8 mouse cellular contexts compared by ENCODE assay signal in the genomic region with DNA sequence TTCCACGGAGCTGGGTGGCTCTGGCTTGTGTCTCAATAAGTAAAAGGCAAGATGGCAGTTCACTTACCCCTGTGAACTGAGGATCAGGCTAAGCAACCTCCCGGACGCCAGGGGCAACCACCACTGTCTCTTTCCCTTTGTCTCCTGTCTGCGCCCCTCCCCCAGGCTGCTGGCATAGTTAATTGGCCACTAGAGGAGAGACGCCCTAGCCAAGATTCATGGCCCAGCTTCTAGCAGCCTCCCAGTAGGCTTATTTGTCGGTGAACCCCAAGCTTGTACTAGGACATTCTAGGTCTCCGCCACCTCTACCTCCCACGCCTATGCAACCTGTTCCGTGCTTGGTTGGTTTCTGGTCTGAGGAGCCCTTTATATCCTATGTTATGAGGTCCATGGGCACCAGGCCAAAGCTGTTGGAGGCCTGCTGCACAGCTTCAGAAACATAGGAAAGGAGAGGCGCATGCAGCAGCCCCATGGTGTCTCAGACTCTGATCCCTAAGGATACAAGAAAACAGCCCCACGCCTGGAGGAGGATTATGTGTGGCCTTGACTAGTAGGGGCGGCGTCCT. TPM values are rescaled to one million over a fixed set of nuclear protein-coding genes. Genes with fewer than 3 reads are reported as not detected.
DNase-seq lines count a peak whose midpoint lies in the region; ATAC-seq and TF ChIP-seq lines count a peak whose summit lies in the region.

No protein-coding gene starts in this region.

- peaks cover 14% of the 10 kb centered on the region for H3K79me2 ChIP-seq in macrophage (ENCODE audit: inconsistent target)

- peak; percentile 33 for DNase-seq in CD4-positive, CD25-positive, alpha-beta regulatory T cell, adult 2 months (ENCODE audit: low read depth, low spot score)
- no peak for DNase-seq in embryonic facial prominence, embryonic 14.5 days (ENCODE audit: low spot score)
- DNase-seq in intestine, embryonic 14.5 days (ENCODE audit: low spot score) = peak; percentile 64
- DNase-seq in stomach, postnatal 0 days (ENCODE audit: low spot score) = no peak

- peaks cover 83% of the 10 kb centered on the region for H3K36me3 ChIP-seq in megakaryocyte, embryonic 14.5 days (replicated peaks; ENCODE audit: low read length)
- peaks cover 65% of the 10 kb centered on the region for H3K36me3 ChIP-seq in embryonic facial prominence, embryonic 14.5 days (ENCODE audit: control insufficient read depth, insufficient read depth, low read length)
- peaks cover 66% of the 10 kb centered on the region for H3K36me3 ChIP-seq in intestine, embryonic 14.5 days (ENCODE audit: control insufficient read depth, insufficient read depth, low read length)
- peaks cover 8% of the 10 kb centered on the region; the same call in 1 of the 2 replicates for H3K36me3 ChIP-seq in macrophage (ENCODE audit: inconsistent target)
- peaks cover 35% of the 10 kb centered on the region for H3K36me3 ChIP-seq in stomach, postnatal 0 days (ENCODE audit: control insufficient read depth, insufficient read depth, low read length)

- H3K4me1 ChIP-seq in megakaryocyte, embryonic 14.5 days = peaks cover 92% of the 10 kb centered on the region
- peaks cover 18% of the 10 kb centered on the region for H3K4me1 ChIP-seq in embryonic facial prominence, embryonic 14.5 days (ENCODE audit: control insufficient read depth, insufficient read depth, low read length)
- peaks cover 20% of the 10 kb centered on the region for H3K4me1 ChIP-seq in intestine, embryonic 14.5 days (replicated peaks; ENCODE audit: control insufficient read depth, insufficient read depth, low read length)
- peaks cover 6% of the 10 kb centered on the region; the same call in 1 of the 2 replicates for H3K4me1 ChIP-seq in stomach, postnatal 0 days (replicated peaks; ENCODE audit: control insufficient read depth, insufficient read depth)

- TF ChIP-seq CTCF in stomach, postnatal 0 days (IDR thresholded peaks at IDR 0.05; ENCODE audit: low read depth) = no peak

- no peak for TF ChIP-seq EP300 in stomach, postnatal 0 days (optimal IDR thresholded peaks at IDR 0.05)

- H3K27ac ChIP-seq in embryonic facial prominence, embryonic 14.5 days (replicated peaks; ENCODE audit: low read depth, low read length) = peak overlapping the region; percentile 97
- peak overlapping the region; percentile 93 for H3K27ac ChIP-seq in intestine, embryonic 14.5 days (ENCODE audit: low read depth)
- H3K27ac ChIP-seq in macrophage = peak overlapping the region; percentile 72
- H3K27ac ChIP-seq in stomach, postnatal 0 days (replicated peaks) = peak overlapping the region; percentile 96

- 47% methylated on average over 13 of the region's 13 CpGs for WGBS in embryonic facial prominence, embryonic 14.5 days
- 45% methylated on average over 13 of the region's 13 CpGs for WGBS in intestine, embryonic 14.5 days
- WGBS in macrophage (ENCODE audit: missing documents) = 86% methylated on average over 13 of the region's 13 CpGs
- WGBS in stomach, postnatal 0 days = 49% methylated on average over 13 of the region's 13 CpGs

- H3K4me2 ChIP-seq in embryonic facial prominence, embryonic 14.5 days (ENCODE audit: low read depth, low read length) = peak overlapping the region; percentile 58
- H3K4me2 ChIP-seq in intestine, embryonic 14.5 days (ENCODE audit: low read length) = peak overlapping the region; percentile 54
- H3K4me2 ChIP-seq in stomach, postnatal 0 days (replicated peaks; ENCODE audit: low read depth) = peak overlapping the region; percentile 47

- ATAC-seq in CD4-positive, CD25-positive, alpha-beta regulatory T cell, adult 4 months = no peak
- no peak for ATAC-seq in megakaryocyte, adult 5-6 weeks (ENCODE audit: poor library complexity, severe bottlenecking)
- ATAC-seq in embryonic facial prominence, embryonic 14.5 days (ENCODE audit: low read depth) = peak; percentile 0; the same call in 1 of the 2 replicates
- peak; percentile 0; the same call in 1 of the 2 replicates for ATAC-seq in intestine, embryonic 14.5 days (replicated peaks; ENCODE audit: low FRiP score, low TSS enrichment, low read depth)
- ATAC-seq in stomach, postnatal 0 days (ENCODE audit: low FRiP score, low TSS enrichment) = peak; percentile 1; the same call in 1 of the 2 replicates

- H3K4me3 ChIP-seq in megakaryocyte, embryonic 14.5 days (replicated peaks) = peak overlapping the region; percentile 96
- H3K4me3 ChIP-seq in embryonic facial prominence, embryonic 14.5 days (ENCODE audit: low read depth, low read length) = peak overlapping the region; percentile 84
- H3K4me3 ChIP-seq in intestine, embryonic 14.5 days (ENCODE audit: low read depth, low read length) = peak overlapping the region; percentile 93
- H3K4me3 ChIP-seq in macrophage (ENCODE audit: inconsistent target) = peak overlapping the region; percentile 8; the same call in 1 of the 2 replicates
- peak overlapping the region; percentile 20; the same call in 1 of the 2 replicates for H3K4me3 ChIP-seq in stomach, postnatal 0 days (ENCODE audit: low read depth, low read length)

- no peaks in the 10 kb centered on the region for H3K9me3 ChIP-seq in megakaryocyte, embryonic 14.5 days
- H3K9me3 ChIP-seq in embryonic facial prominence, embryonic 14.5 days (ENCODE audit: control insufficient read depth, low read length) = no peaks in the 10 kb centered on the region
- H3K9me3 ChIP-seq in intestine, embryonic 14.5 days (ENCODE audit: control insufficient read depth, low read length) = no peaks in the 10 kb centered on the region
- H3K9me3 ChIP-seq in stomach, postnatal 0 days (ENCODE audit: control insufficient read depth, low read length) = no peaks in the 10 kb centered on the region

- peaks cover 2% of the 10 kb centered on the region for H3K27me3 ChIP-seq in megakaryocyte, embryonic 14.5 days (replicated peaks)
- H3K27me3 ChIP-seq in embryonic facial prominence, embryonic 14.5 days (replicated peaks; ENCODE audit: control insufficient read depth, insufficient read depth, low read length) = no peaks in the 10 kb centered on the region
- H3K27me3 ChIP-seq in intestine, embryonic 14.5 days (replicated peaks; ENCODE audit: control insufficient read depth, insufficient read depth, low read length) = no peaks in the 10 kb centered on the region
- H3K27me3 ChIP-seq in stomach, postnatal 0 days (ENCODE audit: control insufficient read depth, insufficient read depth, low read length) = no peaks in the 10 kb centered on the region

- peak overlapping the region; percentile 52 for H3K9ac ChIP-seq in embryonic facial prominence, embryonic 14.5 days (ENCODE audit: low read depth, low read length)
- peak overlapping the region; percentile 29; the same call in 1 of the 2 replicates for H3K9ac ChIP-seq in intestine, embryonic 14.5 days (ENCODE audit: low read length)
- peak overlapping the region; percentile 48; the same call in 1 of the 2 replicates for H3K9ac ChIP-seq in stomach, postnatal 0 days (ENCODE audit: low read length)

RNA-seq across cellular contexts. Expression of gene Tssc4, which starts 0.7 kb away (rescaled TPM):
- polyA plus RNA-seq in CD4-positive, CD25-positive, alpha-beta regulatory T cell, adult 4 months (2017; shearing (Covaris generic)) = 10 to 100 TPM; 34.8 to 52.8 TPM
- 167 and 219 TPM in 2 replicates for polyA plus RNA-seq in megakaryocyte, embryonic 14.5 days (2012; ENCODE audit: insufficient read depth, low replicate concordance)
- total RNA-seq in megakaryocyte, adult 5-6 weeks (2015) = 14.0 and 19.2 TPM in 2 replicates
- total RNA-seq in megakaryocyte, adult 5-6 weeks (2017) = 17.7 and 20.5 TPM in 2 replicates
- 52.2 and 66.7 TPM in 2 replicates for polyA plus RNA-seq in embryonic facial prominence, embryonic 14.5 days (2014; fragmentation: Nextera tagmentation; extraction: Ambion mirVana)
- 59.1 and 60.3 TPM in 2 replicates for polyA plus RNA-seq in intestine, embryonic 14.5 days (2014; fragmentation: Nextera tagmentation; extraction: Ambion mirVana)
- 10 to 100 TPM in 16 of 26 experiments, 1 to 10 TPM in 10; 3.8 to 29.1 (median 11.1) TPM for total RNA-seq in macrophage (2018; cell fraction: chromatin; rRNA removed)
- 10 to 100 TPM in 22 of 26 experiments, 1 to 10 TPM in 4; 6.4 to 19.3 (median 16.0) TPM for total RNA-seq in macrophage (2018; cell fraction: cytosol; rRNA removed)
- 10 to 100 TPM in 23 of 26 experiments, 1 to 10 TPM in 3; 5.4 to 31.7 (median 18.3) TPM for total RNA-seq in macrophage (2018; cell fraction: nucleus; rRNA removed)
- 11.1 to 20.1 TPM (median 14.3 TPM) in 3 replicates for polyA plus RNA-seq in macrophage (2018)
- 44.7 and 46.9 TPM in 2 replicates for polyA plus RNA-seq in stomach, postnatal 0 days (2015; fragmentation: Nextera tagmentation; extraction: Ambion mirVana)

RNA-seq across cellular contexts. Expression of gene Cd81, which starts 15.9 kb away (rescaled TPM):
- 100 to 1,000 TPM; 290 to 354 TPM for polyA plus RNA-seq in CD4-positive, CD25-positive, alpha-beta regulatory T cell, adult 4 months (2017; shearing (Covaris generic))
- polyA plus RNA-seq in megakaryocyte, embryonic 14.5 days (2012; ENCODE audit: insufficient read depth, low replicate concordance) = 774 and 1,679 TPM in 2 replicates
- 17.2 and 20.3 TPM in 2 replicates for total RNA-seq in megakaryocyte, adult 5-6 weeks (2015)
- 22.5 and 25.3 TPM in 2 replicates for total RNA-seq in megakaryocyte, adult 5-6 weeks (2017)
- polyA plus RNA-seq in embryonic facial prominence, embryonic 14.5 days (2014; fragmentation: Nextera tagmentation; extraction: Ambion mirVana) = 635 and 636 TPM in 2 replicates
- polyA plus RNA-seq in intestine, embryonic 14.5 days (2014; fragmentation: Nextera tagmentation; extraction: Ambion mirVana) = 457 and 534 TPM in 2 replicates
- 100 to 1,000 TPM in 1 of 26 experiments, 10 to 100 TPM in 25; 16.9 to 122 (median 35.5) TPM for total RNA-seq in macrophage (2018; cell fraction: chromatin; rRNA removed)
- total RNA-seq in macrophage (2018; cell fraction: cytosol; rRNA removed) = 100 to 1,000 TPM; 101 to 168 (median 133) TPM
- 100 to 1,000 TPM in 16 of 26 experiments, 10 to 100 TPM in 10; 64.2 to 209 (median 121) TPM for total RNA-seq in macrophage (2018; cell fraction: nucleus; rRNA removed)
- polyA plus RNA-seq in macrophage (2018) = 105 to 150 TPM (median 143 TPM) in 3 replicates
- 372 and 381 TPM in 2 replicates for polyA plus RNA-seq in stomach, postnatal 0 days (2015; fragmentation: Nextera tagmentation; extraction: Ambion mirVana)

RNA-seq across cellular contexts. Expression of gene Trpm5, which starts 26.0 kb away (rescaled TPM):
- polyA plus RNA-seq in CD4-positive, CD25-positive, alpha-beta regulatory T cell, adult 4 months (2017; shearing (Covaris generic)) = not detected
- polyA plus RNA-seq in megakaryocyte, embryonic 14.5 days (2012; ENCODE audit: insufficient read depth, low replicate concordance) = not detected in 2 replicates
- not detected in 2 replicates for total RNA-seq in megakaryocyte, adult 5-6 weeks (2015)
- not detected in 2 replicates for total RNA-seq in megakaryocyte, adult 5-6 weeks (2017)
- 14.7 and 18.2 TPM in 2 replicates for polyA plus RNA-seq in embryonic facial prominence, embryonic 14.5 days (2014; fragmentation: Nextera tagmentation; extraction: Ambion mirVana)
- polyA plus RNA-seq in intestine, embryonic 14.5 days (2014; fragmentation: Nextera tagmentation; extraction: Ambion mirVana) = 14.1 and 17.8 TPM in 2 replicates
- under 1 TPM in 1 of 26 experiments, not detected in 25; 0.35 TPM for total RNA-seq in macrophage (2018; cell fraction: chromatin; rRNA removed)
- total RNA-seq in macrophage (2018; cell fraction: cytosol; rRNA removed) = not detected
- not detected for total RNA-seq in macrophage (2018; cell fraction: nucleus; rRNA removed)
- not detected in 3 replicates for polyA plus RNA-seq in macrophage (2018)
- 2.0 and 3.3 TPM in 2 replicates for polyA plus RNA-seq in stomach, postnatal 0 days (2015; fragmentation: Nextera tagmentation; extraction: Ambion mirVana)

RNA-seq across cellular contexts. Expression of gene Kcnq1, which starts 37.8 kb away (rescaled TPM):
- not detected for polyA plus RNA-seq in CD4-positive, CD25-positive, alpha-beta regulatory T cell, adult 4 months (2017; shearing (Covaris generic))
- not detected in 2 replicates for polyA plus RNA-seq in megakaryocyte, embryonic 14.5 days (2012; ENCODE audit: insufficient read depth, low replicate concordance)
- total RNA-seq in megakaryocyte, adult 5-6 weeks (2015) = not detected in 2 replicates
- total RNA-seq in megakaryocyte, adult 5-6 weeks (2017) = not detected in 2 replicates
- polyA plus RNA-seq in embryonic facial prominence, embryonic 14.5 days (2014; fragmentation: Nextera tagmentation; extraction: Ambion mirVana) = 1.9 and 2.0 TPM in 2 replicates
- 2.1 and 5.3 TPM in 2 replicates for polyA plus RNA-seq in intestine, embryonic 14.5 days (2014; fragmentation: Nextera tagmentation; extraction: Ambion mirVana)
- total RNA-seq in macrophage (2018; cell fraction: chromatin; rRNA removed) = 1 to 10 TPM in 4 of 26 experiments, under 1 TPM in 7, not detected in 15; 0.31 to 4.2 (median 0.82) TPM
- under 1 TPM in 24 of 26 experiments, not detected in 2; 0.03 to 0.24 (median 0.09) TPM for total RNA-seq in macrophage (2018; cell fraction: cytosol; rRNA removed)
- total RNA-seq in macrophage (2018; cell fraction: nucleus; rRNA removed) = 1 to 10 TPM in 1 of 26 experiments, under 1 TPM in 4, not detected in 21; 0.15 to 1.2 (median 0.67) TPM
- 0.07 to 0.32 TPM in 2 of 3 replicates, not detected in the other for polyA plus RNA-seq in macrophage (2018)
- 17.8 and 21.2 TPM in 2 replicates for polyA plus RNA-seq in stomach, postnatal 0 days (2015; fragmentation: Nextera tagmentation; extraction: Ambion mirVana)

Comparison
In these comparisons a context has a peak if more than half of its experiments do, and no peak if none do; other contexts are left out.
1. DNase-seq: peak in CD4-positive, CD25-positive, alpha-beta regulatory T cell, adult 2 months (single experiment) and intestine, embryonic 14.5 days (single experiment); none in embryonic facial prominence, embryonic 14.5 days (single experiment) and stomach, postnatal 0 days (single experiment).
2. ATAC-seq: peak in embryonic facial prominence, embryonic 14.5 days (single experiment), intestine, embryonic 14.5 days (single experiment) and stomach, postnatal 0 days (single experiment); none in CD4-positive, CD25-positive, alpha-beta regulatory T cell, adult 4 months (single experiment) and megakaryocyte, adult 5-6 weeks (single experiment).
3. H3K4me3 ChIP-seq: peak in every context shown above with its lines; median percentile 96 in megakaryocyte, embryonic 14.5 days; 93 in intestine, embryonic 14.5 days; 84 in embryonic facial prominence, embryonic 14.5 days; 20 in stomach, postnatal 0 days; 8 in macrophage.
4. Peak in every context shown above with its lines, with median percentiles within 50 percentile points of each other: H3K27ac ChIP-seq, H3K4me2 ChIP-seq and H3K9ac ChIP-seq.